Mouse (Mus musculus) small intestine, adult 10 weeks (tissue): ENCODE measurements around the gene Gm10670. TPM values are rescaled to one million over a fixed set of nuclear protein-coding genes. Genes with fewer than 3 reads are reported as not detected.

Source experiments
- polyA plus RNA-seq: library from polyadenylated mRNA; stranded (reverse); fragments of 350-450 nt; fragmentation: Illumina TruSeq; extraction: RNeasy Lipid Tissue Mini Kit (QIAGEN cat#74804); gene quantifications from one replicate; pipeline ENCODE4 v1.2.3, GENCODE M21; 2014; ENCODE audit warnings: low replicate concordance

The Gm10670 gene
- not detected for polyA plus RNA-seq

GRCm38 (mm10) chr7:20474825-20475224 lies at the start of gene Gm10670:
Gene Gm10670 (minus strand): TSS chr7:20474925.

DNA sequence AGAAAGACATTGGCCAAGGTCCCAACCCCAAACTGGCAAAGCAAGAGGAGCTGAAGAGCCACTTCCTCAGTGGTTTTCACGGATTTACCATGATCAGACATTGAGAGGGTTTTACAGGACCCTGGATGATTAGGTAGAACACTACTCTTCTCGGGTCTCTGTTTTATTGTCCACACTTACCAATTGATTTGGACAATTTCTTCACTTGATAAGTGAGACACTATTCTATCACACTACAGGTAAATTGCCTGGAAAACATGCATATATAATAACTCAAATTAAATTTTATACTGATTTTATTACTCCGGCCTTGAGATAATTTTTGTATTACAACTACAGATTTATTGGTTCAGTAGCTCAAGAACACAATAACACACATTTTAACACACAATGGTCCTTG lies 35.7 kb upstream of the Gm10670 start, which contains the start of gene Vmn1r103:
Gene Vmn1r103, minus strand, starts transcription at position 101 of the 400 bp plus-strand sequence.

DNA sequence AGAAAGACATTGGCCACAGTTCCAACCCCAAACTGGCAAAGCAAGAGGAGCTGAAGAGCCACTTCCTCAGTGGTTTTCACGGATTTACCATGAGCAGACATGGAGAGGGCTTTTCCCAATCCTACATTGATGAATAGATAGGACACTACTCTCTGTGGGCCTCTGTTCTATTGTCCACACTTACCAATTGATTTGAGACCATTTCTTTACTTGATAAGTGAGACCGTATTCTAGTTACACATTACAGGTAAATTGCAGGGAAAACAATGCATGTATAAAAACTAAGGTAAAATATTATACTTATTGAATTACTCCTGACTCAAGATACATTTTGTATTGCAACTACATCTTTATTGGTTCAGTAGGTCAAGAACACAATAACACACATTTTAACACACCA lies 32.2 kb downstream of the Gm10670 start, which contains the start of gene Vmn1r101:
Gene Vmn1r101, minus strand, starts transcription at position 101 of the 400 bp plus-strand sequence.

Other genes starting within 250 kb of the Gm10670 start
- gene Gm4498, start 241.1 kb downstream of the Gm10670 start, polyA plus RNA-seq = not detected
- gene Gm5890, start 212.1 kb downstream of the Gm10670 start, polyA plus RNA-seq = not detected
- gene Gm4133, start 140.9 kb downstream of the Gm10670 start, polyA plus RNA-seq = not detected
- gene Gm5728, start 99.5 kb downstream of the Gm10670 start, polyA plus RNA-seq = not detected
- not detected for gene Vmn1r100, start 57.0 kb downstream of the Gm10670 start, polyA plus RNA-seq
- gene Vmn1r101, start 32.3 kb downstream of the Gm10670 start, polyA plus RNA-seq = not detected
- gene Vmn1r103, start 35.6 kb upstream of the Gm10670 start, polyA plus RNA-seq = not detected
- gene Vmn1r104, start 58.9 kb upstream of the Gm10670 start, polyA plus RNA-seq = not detected
- not detected for gene Gm5726, start 70.8 kb upstream of the Gm10670 start, polyA plus RNA-seq
- gene Gm4141, start 101.3 kb upstream of the Gm10670 start, polyA plus RNA-seq = not detected
- not detected for gene Gm4513, start 124.1 kb upstream of the Gm10670 start, polyA plus RNA-seq
- gene Vmn1r107, start 194.0 kb upstream of the Gm10670 start, polyA plus RNA-seq = not detected
- gene Vmn1r111, start 228.3 kb upstream of the Gm10670 start, polyA plus RNA-seq = not detected